Mouse (Mus musculus): ENCODE measurements at regions not wholly inside any gene's neighbourhood (a gene's known extent, or its start where the extent isn't known, plus 50 kb on each side); places are given as distances from the start of the nearest gene placed in this dataset.
"Not testable (repeated sequence)": the region's sequence is repeated elsewhere in the genome, so short reads cannot be mapped to it uniquely, and the experiment has no call there.

GRCm38 (mm10) chr17:13544036-13544795 lies 189.8 kb downstream of the Tcp10c start:
- H3K4me2 ChIP-seq (ENCODE audit: low read length) = no peak overlapping the region
- no peak for DNase-seq (ENCODE audit: low spot score)
- H3K4me3 ChIP-seq (ENCODE audit: low read depth, low read length) = no peak overlapping the region
- no peak for ATAC-seq (replicated peaks; ENCODE audit: low FRiP score, low TSS enrichment, low read depth)
- no peak overlapping the region for H3K27ac ChIP-seq (ENCODE audit: low read depth)
- H3K27me3 ChIP-seq (replicated peaks; ENCODE audit: control insufficient read depth, insufficient read depth, low read length) = no peaks in the 10 kb centered on the region
- H3K36me3 ChIP-seq (ENCODE audit: control insufficient read depth, insufficient read depth, low read length) = no peaks in the 10 kb centered on the region
- whole genome bisulfite sequencing = 64% methylated on average over 2 of the region's 2 CpGs
- no peak overlapping the region for H3K9ac ChIP-seq (ENCODE audit: low read length)
- H3K4me1 ChIP-seq (replicated peaks; ENCODE audit: control insufficient read depth, insufficient read depth, low read length) = no peaks in the 10 kb centered on the region
- peaks cover 66% of the 10 kb centered on the region for H3K9me3 ChIP-seq (ENCODE audit: control insufficient read depth, low read length)

GRCm38 (mm10) chr17:13546249-13546648 lies 191.9 kb downstream of the Tcp10c start:
- DNase-seq (ENCODE audit: low spot score) (no peak), ATAC-seq (replicated peaks; ENCODE audit: low FRiP score, low TSS enrichment, low read depth) (no peak)
- H3K36me3 ChIP-seq (ENCODE audit: control insufficient read depth, insufficient read depth, low read length) = no peaks in the 10 kb centered on the region
- H3K4me1 ChIP-seq (replicated peaks; ENCODE audit: control insufficient read depth, insufficient read depth, low read length) = no peaks in the 10 kb centered on the region
- WGBS = 64% methylated on average over 3 of the region's 3 CpGs
- H3K9ac ChIP-seq (ENCODE audit: low read length) = no peak overlapping the region
- H3K4me3 ChIP-seq (ENCODE audit: low read depth, low read length) = no peak overlapping the region
- H3K4me2 ChIP-seq (ENCODE audit: low read length) = no peak overlapping the region
- peaks cover 60% of the 10 kb centered on the region for H3K9me3 ChIP-seq (ENCODE audit: control insufficient read depth, low read length)
- H3K27me3 ChIP-seq (replicated peaks; ENCODE audit: control insufficient read depth, insufficient read depth, low read length) = no peaks in the 10 kb centered on the region
- no peak overlapping the region for H3K27ac ChIP-seq (ENCODE audit: low read depth)

GRCm38 (mm10) chr17:13546669-13547085 lies 192.3 kb downstream of the Tcp10c start:
- Histone ChIP-seq H3K4me1 (replicated peaks; ENCODE audit: control insufficient read depth, insufficient read depth, low read length) (no peaks in the 10 kb centered on the region), H3K4me3 (ENCODE audit: low read depth, low read length) (no peak overlapping the region), H3K36me3 (ENCODE audit: control insufficient read depth, insufficient read depth, low read length) (no peaks in the 10 kb centered on the region), H3K27ac (ENCODE audit: low read depth) (no peak overlapping the region), H3K27me3 (replicated peaks; ENCODE audit: control insufficient read depth, insufficient read depth, low read length) (no peaks in the 10 kb centered on the region), H3K9ac (ENCODE audit: low read length) (no peak overlapping the region), H3K4me2 (ENCODE audit: low read length) (no peak overlapping the region), H3K9me3 (ENCODE audit: control insufficient read depth, low read length) (peaks cover 55% of the 10 kb centered on the region)
- ATAC-seq (replicated peaks; ENCODE audit: low FRiP score, low TSS enrichment, low read depth) (no peak), DNase-seq (ENCODE audit: low spot score) (no peak)
- 86% methylated on average over 7 of the region's 7 CpGs for whole genome bisulfite sequencing

- no peak overlapping the region for H3K4me3 ChIP-seq (ENCODE audit: low read depth, low read length)
- no peaks in the 10 kb centered on the region for H3K36me3 ChIP-seq (ENCODE audit: control insufficient read depth, insufficient read depth, low read length)
- no peaks in the 10 kb centered on the region for H3K27me3 ChIP-seq (replicated peaks; ENCODE audit: control insufficient read depth, insufficient read depth, low read length)
- no peak for ATAC-seq (replicated peaks; ENCODE audit: low FRiP score, low TSS enrichment, low read depth)
- H3K4me1 ChIP-seq (replicated peaks; ENCODE audit: control insufficient read depth, insufficient read depth, low read length) = no peaks in the 10 kb centered on the region
- no peak overlapping the region for H3K4me2 ChIP-seq (ENCODE audit: low read length)
- 65% methylated on average over 12 of the region's 12 CpGs for WGBS
- DNase-seq (ENCODE audit: low spot score) = no peak
- peaks cover 53% of the 10 kb centered on the region for H3K9me3 ChIP-seq (ENCODE audit: control insufficient read depth, low read length)
- H3K9ac ChIP-seq (ENCODE audit: low read length) = no peak overlapping the region
- no peak overlapping the region for H3K27ac ChIP-seq (ENCODE audit: low read depth)
Observed at GRCm38 (mm10) chr17:13547657-13548360, 193.4 kb downstream of the Tcp10c start.

GRCm38 (mm10) chr17:13549975-13550895 lies 195.9 kb downstream of the Tcp10c start:
- H3K4me2 ChIP-seq (ENCODE audit: low read length) = no peak overlapping the region
- no peaks in the 10 kb centered on the region for H3K36me3 ChIP-seq (ENCODE audit: control insufficient read depth, insufficient read depth, low read length)
- H3K27ac ChIP-seq (ENCODE audit: low read depth) = no peak overlapping the region
- WGBS = 69% methylated on average over 9 of the region's 9 CpGs
- DNase-seq (ENCODE audit: low spot score) = no peak
- no peaks in the 10 kb centered on the region for H3K27me3 ChIP-seq (replicated peaks; ENCODE audit: control insufficient read depth, insufficient read depth, low read length)
- H3K4me3 ChIP-seq (ENCODE audit: low read depth, low read length) = no peak overlapping the region
- H3K9ac ChIP-seq (ENCODE audit: low read length) = no peak overlapping the region
- ATAC-seq (replicated peaks; ENCODE audit: low FRiP score, low TSS enrichment, low read depth) = peak; percentile 63; the same call in 1 of the 2 replicates
- H3K9me3 ChIP-seq (ENCODE audit: control insufficient read depth, low read length) = peaks cover 41% of the 10 kb centered on the region
- no peaks in the 10 kb centered on the region for H3K4me1 ChIP-seq (replicated peaks; ENCODE audit: control insufficient read depth, insufficient read depth, low read length)

GRCm38 (mm10) chr17:13550896-13551267 lies 196.5 kb downstream of the Tcp10c start:
- H3K36me3 ChIP-seq (ENCODE audit: control insufficient read depth, insufficient read depth, low read length); H3K4me2 ChIP-seq (ENCODE audit: low read length); H3K4me1 ChIP-seq (replicated peaks; ENCODE audit: control insufficient read depth, insufficient read depth, low read length); H3K27ac ChIP-seq (ENCODE audit: low read depth); H3K9ac ChIP-seq (ENCODE audit: low read length); H3K27me3 ChIP-seq (replicated peaks; ENCODE audit: control insufficient read depth, insufficient read depth, low read length); ATAC-seq (replicated peaks; ENCODE audit: low FRiP score, low TSS enrichment, low read depth); H3K4me3 ChIP-seq (ENCODE audit: low read depth, low read length); DNase-seq (ENCODE audit: low spot score): not testable (repeated sequence)
- H3K9me3 ChIP-seq (ENCODE audit: control insufficient read depth, low read length) = peaks cover 35% of the 10 kb centered on the region

- not testable (repeated sequence) for H3K27ac ChIP-seq (ENCODE audit: low read depth); ATAC-seq (replicated peaks; ENCODE audit: low FRiP score, low TSS enrichment, low read depth); H3K4me1 ChIP-seq (replicated peaks; ENCODE audit: control insufficient read depth, insufficient read depth, low read length); H3K4me2 ChIP-seq (ENCODE audit: low read length); H3K27me3 ChIP-seq (replicated peaks; ENCODE audit: control insufficient read depth, insufficient read depth, low read length); H3K9ac ChIP-seq (ENCODE audit: low read length); H3K4me3 ChIP-seq (ENCODE audit: low read depth, low read length); H3K36me3 ChIP-seq (ENCODE audit: control insufficient read depth, insufficient read depth, low read length); DNase-seq (ENCODE audit: low spot score)
- peaks cover 29% of the 10 kb centered on the region for H3K9me3 ChIP-seq (ENCODE audit: control insufficient read depth, low read length)
Observed at GRCm38 (mm10) chr17:13551693-13552404, 197.5 kb downstream of the Tcp10c start.

- not testable (repeated sequence) for H3K27me3 ChIP-seq (replicated peaks; ENCODE audit: control insufficient read depth, insufficient read depth, low read length); H3K9ac ChIP-seq (ENCODE audit: low read length); H3K36me3 ChIP-seq (ENCODE audit: control insufficient read depth, insufficient read depth, low read length); H3K4me3 ChIP-seq (ENCODE audit: low read depth, low read length); H3K4me2 ChIP-seq (ENCODE audit: low read length); H3K27ac ChIP-seq (ENCODE audit: low read depth); H3K4me1 ChIP-seq (replicated peaks; ENCODE audit: control insufficient read depth, insufficient read depth, low read length); DNase-seq (ENCODE audit: low spot score)
- H3K9me3 ChIP-seq (ENCODE audit: control insufficient read depth, low read length) = peaks cover 22% of the 10 kb centered on the region
- peak; percentile 38; the same call in 1 of the 2 replicates for ATAC-seq (replicated peaks; ENCODE audit: low FRiP score, low TSS enrichment, low read depth)
Observed at GRCm38 (mm10) chr17:13552840-13553239, 198.5 kb downstream of the Tcp10c start.

Data from intestine, embryonic 14.5 days (tissue).